Mouse (Mus musculus) hindbrain, embryonic 12.5 days (tissue): ENCODE results near the gene 1810055G02Rik. TPM values are rescaled to one million over a fixed set of nuclear protein-coding genes. Genes with fewer than 3 reads are reported as not detected.

Experiments used
- ATAC-seq: fragments of 200-750 bp; cut with Nextera tagmentation; 2 replicates; pipeline ENCODE4 v1.8.0; 2017; ENCODE audit warnings: moderate TSS enrichment; ENCODE audit not compliant: low FRiP score
- H3K27ac ChIP-seq: fragments of 300-500 bp; sonication (generic); 2 replicates; pipeline ENCODE4 v1.5.1; 2016; ENCODE audit warnings: mild to moderate bottlenecking
- H3K27me3 ChIP-seq: fragments of 300-500 bp; sonication (generic); 2 replicates; pipeline ENCODE4 v1.6.1; 2016; ENCODE audit warnings: mild to moderate bottlenecking
- H3K36me3 ChIP-seq: fragments of 300-500 bp; sonication (generic); 2 replicates; pipeline ENCODE4 v1.6.1; 2016; ENCODE audit warnings: mild to moderate bottlenecking
- H3K4me1 ChIP-seq: fragments of 300-500 bp; sonication (generic); 2 replicates; pipeline ENCODE4 v1.6.1; 2016
- H3K4me2 ChIP-seq: fragments of 300-500 bp; sonication (generic); replicated peaks from 2 replicates; pipeline ENCODE4 v1.6.1; 2016; ENCODE audit warnings: mild to moderate bottlenecking
- H3K4me3 ChIP-seq: fragments of 300-500 bp; sonication (generic); 2 replicates; pipeline ENCODE4 v1.5.1; 2016; ENCODE audit warnings: mild to moderate bottlenecking
- H3K9ac ChIP-seq: fragments of 300-500 bp; sonication (generic); 2 replicates; pipeline ENCODE4 v1.6.1; 2016; ENCODE audit warnings: mild to moderate bottlenecking, moderate library complexity
- H3K9me3 ChIP-seq: fragments of 300-500 bp; sonication (generic); replicated peaks from 2 replicates; pipeline ENCODE4 v1.6.1; 2016; ENCODE audit warnings: mild to moderate bottlenecking
- WGBS: fragments of 180-500 bp; shearing (Covaris S2); methylation state at CpG from one replicate; pipeline ENCODE4 v1.1.7; 2016; 5-methylcytosine and 5-hydroxymethylcytosine counted together
- polyA plus RNA-seq: library from polyadenylated mRNA; unstranded; fragments of >200 nt; fragmentation: Nextera tagmentation; extraction: Ambion mirVana; gene quantifications from 2 replicates; pipeline ENCODE4 v1.2.1, GENCODE M21; 2016

The 1810055G02Rik gene
- polyA plus RNA-seq, 1 experiment from 2014 or later = 37.3 TPM

DNA sequence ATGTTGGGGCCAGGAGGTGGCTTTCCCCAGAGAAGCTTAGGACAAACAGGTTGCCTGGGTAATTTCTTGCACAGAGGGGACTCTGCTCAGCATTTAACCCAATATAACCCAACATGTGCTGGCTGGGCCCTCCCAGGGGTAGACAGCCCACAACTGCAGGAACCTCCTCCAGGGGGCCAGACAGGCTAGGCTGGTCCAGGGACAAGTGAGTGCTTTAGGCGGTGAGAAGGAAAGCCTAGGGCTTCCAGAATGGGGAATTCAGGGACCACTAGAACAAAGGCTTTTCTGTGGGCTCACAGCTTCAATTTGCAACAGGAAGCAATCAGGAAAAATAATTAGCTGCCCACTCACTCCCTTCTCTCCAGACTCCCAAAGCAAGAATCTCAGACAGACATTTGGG is 23.7 kb upstream of the 1810055G02Rik start:
- WGBS = 19% methylated on average over 1 of the region's 1 CpGs
- H3K4me2 ChIP-seq = peak overlapping the region; percentile 98
- no peaks in the 10 kb centered on the region for H3K9me3 ChIP-seq
- peaks cover 48% of the 10 kb centered on the region for H3K4me1 ChIP-seq
- 0 out of 2 replicates have a peak overlapping the region, but pooled peaks have one; percentile 85 for H3K9ac ChIP-seq
- H3K4me3 ChIP-seq = peak overlapping the region; percentile 88; the same call in 1 of the 2 replicates
- H3K27me3 ChIP-seq = peaks cover 18% of the 10 kb centered on the region
- 0 out of 2 replicates have a peak overlapping the region, but pooled peaks have one; percentile 8 for H3K27ac ChIP-seq
- no peak for ATAC-seq
- no peaks in the 10 kb centered on the region for H3K36me3 ChIP-seq

DNA sequence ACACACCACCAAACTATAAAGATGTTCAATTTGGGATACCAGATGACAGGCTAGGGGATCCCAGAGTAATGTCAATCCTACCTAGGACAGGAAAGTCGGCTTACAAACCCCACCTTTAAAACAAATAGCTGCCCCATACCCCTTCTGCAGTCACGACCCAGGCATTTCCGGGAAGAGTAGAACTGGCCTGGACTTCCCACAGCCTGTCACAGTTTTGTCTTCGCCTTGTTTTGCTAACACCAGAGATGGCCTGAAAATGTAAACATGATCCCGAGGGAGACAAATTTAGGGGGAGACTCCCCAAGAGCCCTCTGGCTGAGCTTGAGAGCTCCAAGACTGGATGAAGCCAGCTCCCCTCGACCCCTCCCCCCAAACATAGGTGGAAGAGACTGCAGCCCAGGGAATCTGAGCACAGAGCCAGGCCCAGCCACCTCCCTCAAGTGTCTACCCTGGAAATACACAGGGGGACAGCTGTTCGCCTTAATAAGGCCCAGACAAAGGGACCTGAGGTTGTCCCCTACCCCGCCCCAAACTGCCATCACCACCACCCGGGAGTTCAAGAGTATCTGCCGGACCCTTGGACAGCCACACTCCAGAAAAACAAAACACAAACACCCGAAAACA is 23.0 kb upstream of the 1810055G02Rik start:
- 14% methylated on average over 11 of the region's 11 CpGs for WGBS
- peak overlapping the region; percentile 98 for H3K4me2 ChIP-seq
- H3K27me3 ChIP-seq = peaks cover 18% of the 10 kb centered on the region
- H3K9ac ChIP-seq = peak overlapping the region; percentile 85
- ATAC-seq = no peak
- H3K4me1 ChIP-seq = peaks cover 48% of the 10 kb centered on the region
- peak overlapping the region; percentile 60 for H3K27ac ChIP-seq
- H3K9me3 ChIP-seq = no peaks in the 10 kb centered on the region
- peak overlapping the region; percentile 88 for H3K4me3 ChIP-seq
- no peaks in the 10 kb centered on the region for H3K36me3 ChIP-seq

GRCm38 (mm10) chr19:3685611-3686214 is 22.4 kb upstream of the 1810055G02Rik start:
- Histone ChIP-seq H3K9me3 (no peaks in the 10 kb centered on the region), H3K27me3 (peaks cover 18% of the 10 kb centered on the region), H3K4me2 (peak overlapping the region; percentile 98), H3K27ac (peak overlapping the region; percentile 60), H3K4me3 (peak overlapping the region; percentile 88), H3K9ac (peak overlapping the region; percentile 85), H3K36me3 (no peaks in the 10 kb centered on the region), H3K4me1 (peaks cover 44% of the 10 kb centered on the region)
- under 1% methylated on average over 45 of the region's 45 CpGs for WGBS
- ATAC-seq = 0 out of 2 replicates have a peak, but pooled peaks have one; percentile 12

DNA sequence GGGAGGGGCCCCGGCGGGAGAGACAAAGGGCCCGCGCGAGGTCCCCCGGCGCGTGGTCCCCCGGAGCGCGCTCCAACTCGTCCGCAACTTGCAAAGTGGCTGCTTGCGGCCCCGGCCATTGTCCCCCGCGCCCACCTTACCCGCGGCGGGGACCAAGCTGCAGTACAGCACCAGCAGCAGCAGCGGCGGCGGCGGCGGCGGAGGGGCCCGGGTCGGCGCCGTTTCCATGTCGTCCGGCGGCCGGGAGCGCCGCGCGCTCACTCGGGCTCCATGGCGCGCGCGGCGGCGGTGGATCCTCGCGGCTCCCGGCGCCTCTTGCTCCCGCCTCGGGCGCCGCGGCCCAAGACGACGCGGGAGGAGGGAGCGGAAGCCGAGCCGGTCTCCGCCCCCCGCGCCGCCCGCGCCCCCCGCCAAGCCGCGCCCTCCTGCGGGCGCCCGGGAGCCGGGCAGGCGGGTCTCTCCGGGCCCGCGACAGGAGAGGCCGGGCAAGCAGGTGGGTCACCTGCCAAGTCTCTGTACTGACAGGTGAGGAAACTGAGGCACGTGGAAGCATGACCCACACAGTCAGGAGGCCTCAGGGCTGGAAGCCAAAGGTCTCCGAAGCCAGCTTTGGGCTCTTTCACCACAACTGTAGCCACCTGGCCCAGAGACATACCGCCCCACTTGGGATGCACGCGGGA is 21.7 kb upstream of the 1810055G02Rik start, which contains the start of gene Lrp5:
TSS of gene Lrp5 (minus strand) at position 350 of the 680 bp plus-strand sequence.
- Histone ChIP-seq H3K9ac (peak within 1 kb of the TSS; percentile 85), H3K4me2 (peak within 1 kb of the TSS; percentile 98), H3K36me3 (no peaks in the 10 kb centered on the region), H3K4me3 (peak within 1 kb of the TSS; percentile 88), H3K27me3 (peaks cover 18% of the 10 kb centered on the region), H3K4me1 (peaks cover 37% of the 10 kb centered on the region), H3K27ac (peak within 1 kb of the TSS; percentile 60), H3K9me3 (no peaks in the 10 kb centered on the region)
- whole genome bisulfite sequencing = under 1% methylated on average over 64 of the region's 83 CpGs
- ATAC-seq = peak; percentile 29

GRCm38 (mm10) chr19:3687676-3688171 is 20.4 kb upstream of the 1810055G02Rik start:
- H3K27me3 ChIP-seq = peaks cover 18% of the 10 kb centered on the region
- 21% methylated on average over 5 of the region's 5 CpGs for WGBS
- no peaks in the 10 kb centered on the region for H3K36me3 ChIP-seq
- H3K4me2 ChIP-seq = no peak overlapping the region
- H3K4me1 ChIP-seq = peaks cover 29% of the 10 kb centered on the region
- 0 out of 2 replicates have a peak, but pooled peaks have one; percentile 24 for ATAC-seq
- H3K27ac ChIP-seq = no peak overlapping the region
- no peaks in the 10 kb centered on the region for H3K9me3 ChIP-seq
- H3K9ac ChIP-seq = no peak overlapping the region
- H3K4me3 ChIP-seq = no peak overlapping the region

GRCm38 (mm10) chr19:3691337-3691736 is 16.8 kb upstream of the 1810055G02Rik start:
- WGBS = 92% methylated on average over 5 of the region's 5 CpGs
- Histone ChIP-seq H3K4me1 (peaks cover 6% of the 10 kb centered on the region), H3K4me2 (no peak overlapping the region)

DNA sequence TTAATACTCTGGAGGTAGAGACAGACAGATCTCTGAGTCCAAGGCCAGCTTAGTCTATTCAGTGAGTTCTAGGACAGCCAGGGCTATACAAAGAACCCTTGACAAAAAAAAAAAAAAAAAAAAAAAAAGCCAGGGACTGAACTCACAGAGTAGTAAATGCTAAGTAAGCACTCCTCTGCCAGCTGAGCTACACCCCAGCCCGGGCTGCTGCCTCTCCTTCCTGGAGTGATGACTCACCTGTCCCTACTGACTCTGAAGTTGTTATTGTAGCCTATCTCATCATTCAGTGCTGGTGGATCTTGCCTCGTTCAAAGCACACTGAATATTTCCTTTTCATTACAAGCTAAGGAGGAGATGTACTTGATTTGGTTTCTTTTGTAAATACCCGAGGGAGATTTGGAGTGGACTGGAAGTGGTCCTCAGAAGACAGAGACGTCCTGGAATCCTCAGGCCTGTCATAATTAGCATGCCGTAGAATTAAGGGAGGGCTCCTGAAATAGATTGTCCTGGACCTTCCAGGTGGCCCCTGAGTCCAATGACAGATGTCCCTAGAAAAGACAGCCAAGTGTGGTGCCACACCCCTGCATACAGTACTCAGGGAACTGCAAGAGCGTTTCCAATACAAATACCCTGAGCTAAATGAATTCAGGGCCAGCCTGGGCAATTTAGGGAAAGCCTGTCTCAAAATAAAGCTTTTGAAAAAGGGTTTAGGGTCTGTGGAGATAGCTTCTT is 15.5 kb upstream of the 1810055G02Rik start:
- no peak overlapping the region for H3K9ac ChIP-seq
- no peak for ATAC-seq
- 72% methylated on average over 6 of the region's 6 CpGs for WGBS
- peaks cover under 1% of the 10 kb centered on the region; the same call in 1 of the 2 replicates for H3K27me3 ChIP-seq
- no peak overlapping the region for H3K4me2 ChIP-seq
- no peaks in the 10 kb centered on the region for H3K36me3 ChIP-seq
- H3K27ac ChIP-seq = no peak overlapping the region
- H3K4me1 ChIP-seq = no peaks in the 10 kb centered on the region
- H3K4me3 ChIP-seq = no peak overlapping the region
- no peaks in the 10 kb centered on the region for H3K9me3 ChIP-seq

More at GRCm38 (mm10) chr19:3691337-3691736, 16.8 kb upstream of the 1810055G02Rik start:
- H3K36me3 ChIP-seq = no peaks in the 10 kb centered on the region
- H3K27me3 ChIP-seq = peaks cover 11% of the 10 kb centered on the region
- no peak overlapping the region for H3K9ac ChIP-seq
- no peaks in the 10 kb centered on the region for H3K9me3 ChIP-seq
- H3K4me3 ChIP-seq = no peak overlapping the region
- H3K27ac ChIP-seq = no peak overlapping the region
- no peak for ATAC-seq

DNA sequence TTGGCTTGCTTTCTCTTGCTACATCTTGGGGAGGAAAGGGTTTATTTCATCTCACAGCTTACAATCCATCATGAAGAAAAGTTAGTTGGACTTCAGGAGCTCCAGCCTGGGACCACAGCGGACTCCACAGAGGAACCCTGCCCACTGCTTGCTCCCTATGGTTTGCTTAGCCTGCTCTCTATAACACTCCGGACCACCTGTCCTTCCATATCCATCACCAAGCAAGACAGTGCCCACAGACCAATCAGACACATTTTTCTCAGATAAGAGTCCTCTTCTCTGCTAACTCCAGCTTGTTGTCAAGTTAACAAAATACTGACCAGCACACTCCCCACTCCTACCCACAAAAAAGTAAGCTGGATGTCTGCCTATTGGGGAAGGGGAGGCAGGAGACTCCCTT is 13.6 kb upstream of the 1810055G02Rik start:
- no peak for ATAC-seq
- Histone ChIP-seq H3K9ac (no peak overlapping the region), H3K27me3 (no peaks in the 10 kb centered on the region), H3K9me3 (no peaks in the 10 kb centered on the region), H3K4me3 (no peak overlapping the region), H3K36me3 (no peaks in the 10 kb centered on the region), H3K4me2 (no peak overlapping the region), H3K4me1 (no peaks in the 10 kb centered on the region), H3K27ac (no peak overlapping the region)
- 78% methylated on average over 2 of the region's 2 CpGs for WGBS

DNA sequence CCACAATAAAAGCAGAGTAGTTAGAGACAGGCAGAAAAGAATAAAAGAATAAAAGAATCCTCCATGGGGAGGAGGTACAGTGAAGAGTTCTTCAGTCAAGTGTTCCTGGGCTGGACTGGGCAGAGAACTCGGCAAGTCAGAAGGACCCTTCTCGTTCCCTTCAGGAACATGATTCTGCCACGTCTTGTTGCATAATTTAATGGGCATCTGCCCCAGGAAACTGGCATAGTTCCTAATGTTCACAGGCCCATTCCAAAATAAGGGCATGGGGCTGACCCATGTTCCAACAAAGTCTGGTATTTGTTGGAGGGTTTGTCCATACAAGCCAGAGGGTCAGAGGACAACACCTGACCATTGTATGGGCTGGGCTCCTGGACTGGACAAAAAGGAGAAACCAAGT is 13.1 kb upstream of the 1810055G02Rik start:
- ATAC-seq = no peak
- no peaks in the 10 kb centered on the region for H3K27me3 ChIP-seq

GRCm38 (mm10) chr19:3695471-3695870 is 12.6 kb upstream of the 1810055G02Rik start:
- Histone ChIP-seq H3K9me3 (no peaks in the 10 kb centered on the region), H3K27ac (no peak overlapping the region), H3K4me1 (no peaks in the 10 kb centered on the region), H3K36me3 (no peaks in the 10 kb centered on the region), H3K27me3 (no peaks in the 10 kb centered on the region), H3K9ac (no peak overlapping the region), H3K4me2 (no peak overlapping the region), H3K4me3 (no peak overlapping the region)
- 91% methylated on average over 4 of the region's 4 CpGs for WGBS
- no peak for ATAC-seq

More for the DNA sequence above, 13.1 kb upstream of the 1810055G02Rik start:
- Histone ChIP-seq H3K9me3 (no peaks in the 10 kb centered on the region), H3K4me3 (no peak overlapping the region), H3K4me2 (no peak overlapping the region), H3K36me3 (no peaks in the 10 kb centered on the region), H3K4me1 (no peaks in the 10 kb centered on the region), H3K27ac (no peak overlapping the region), H3K9ac (no peak overlapping the region)
- 88% methylated on average over 3 of the region's 3 CpGs for WGBS

- Histone ChIP-seq H3K4me1 (no peaks in the 10 kb centered on the region), H3K27me3 (no peaks in the 10 kb centered on the region), H3K36me3 (no peaks in the 10 kb centered on the region), H3K4me2 (no peak overlapping the region), H3K9me3 (no peaks in the 10 kb centered on the region), H3K27ac (no peak overlapping the region), H3K9ac (no peak overlapping the region), H3K4me3 (no peak overlapping the region)
- 86% methylated on average over 8 of the region's 8 CpGs for WGBS
- ATAC-seq = no peak
Observed at GRCm38 (mm10) chr19:3695976-3696375, 12.1 kb upstream of the 1810055G02Rik start.
